Mouse (Mus musculus): ENCODE measurements at regions not wholly inside any gene's neighbourhood (a gene's known extent, or its start where the extent isn't known, plus 50 kb on each side); places are given as distances from the start of the nearest gene placed in this dataset.

GRCm38 (mm10) chrX:11898280-11898679 lies 261.9 kb downstream of the Bcor start:
- no peak for TF ChIP-seq POLR2A (IDR thresholded peaks at IDR 0.05; ENCODE audit: low read depth, low read length)
- TF ChIP-seq CTCF (conservative IDR thresholded peaks at IDR 0.05; ENCODE audit: insufficient read depth, insufficient read length, low read depth, low read length): no peak
